Mouse (Mus musculus): ENCODE data around the gene Cckar.

DNA sequence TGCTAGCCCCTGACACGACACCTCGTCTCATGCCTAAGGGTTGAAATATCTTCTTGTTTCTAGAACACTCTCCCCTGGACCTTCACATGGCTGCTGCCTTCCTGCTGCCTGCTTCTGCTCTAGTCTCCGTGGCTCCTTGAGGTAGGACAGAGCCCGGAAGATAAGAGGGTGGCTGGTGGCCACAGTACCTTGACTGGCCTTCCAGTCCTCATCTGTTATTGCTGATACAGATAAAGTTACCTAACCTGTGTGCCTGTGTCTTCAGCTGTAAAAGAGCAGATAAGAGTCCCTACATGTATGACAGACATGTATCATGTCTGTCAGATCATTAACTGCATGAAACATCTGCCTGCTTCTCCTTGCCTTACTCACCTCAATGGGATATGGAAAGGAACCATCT is 21.9 kb downstream of the Cckar start:
- TF ChIP-seq CTCF (IDR thresholded peaks at IDR 0.05; ENCODE audit: low read depth) (no peak), EP300 (IDR thresholded peaks at IDR 0.05; ENCODE audit: low read depth) (no peak)

All from heart, postnatal 0 days (tissue).